In the genomic region with DNA sequence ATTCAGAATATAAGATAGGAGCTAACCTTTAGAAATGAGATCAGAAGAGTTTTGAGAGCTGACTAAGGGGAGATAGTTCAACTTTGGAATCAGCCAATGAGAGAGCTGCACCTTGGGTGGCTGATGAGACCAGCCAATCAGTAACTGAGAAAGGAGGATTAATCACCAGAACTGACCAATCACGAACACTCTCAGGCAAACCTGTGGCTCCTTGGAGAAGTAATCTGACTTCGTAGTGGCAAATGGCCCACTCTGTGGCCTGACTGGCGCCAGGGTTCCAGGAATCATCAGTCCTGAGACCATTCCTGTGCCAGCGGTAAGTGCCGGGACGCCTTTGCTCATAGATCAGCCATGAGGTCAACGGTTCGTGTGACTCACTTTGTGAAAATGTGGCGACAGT, we compare ENCODE assay signal across 31 mouse cellular contexts. TPM values are rescaled to one million over a fixed set of nuclear protein-coding genes. Genes with fewer than 3 reads are reported as not detected.
DNase-seq lines count a peak whose midpoint lies in the region; ATAC-seq and TF ChIP-seq lines count a peak whose summit lies in the region.
"Had no signal": no experiment of that assay in that cellular context is flagged by ENCODE, and none has a peak within 500 bp of the region (broad histone marks: within the 10 kb centered on the region; RNA-seq: fewer than 3 reads in every experiment).

No protein-coding gene starts in this region.

- TF ChIP-seq CTCF in hindbrain, postnatal 0 days (IDR thresholded peaks at IDR 0.05; ENCODE audit: low read depth): no peak

- no peaks in the 10 kb centered on the region for H3K9me3 ChIP-seq in hindbrain, postnatal 0 days (ENCODE audit: low read length)
- H3K9me3 ChIP-seq: forebrain, embryonic 13.5 days; limb, embryonic 12.5 days; lung, embryonic 15.5 days; midbrain, embryonic 15.5 days had no signal

- H3K36me3 ChIP-seq in hindbrain, postnatal 0 days (ENCODE audit: insufficient read depth, low read length): no peaks in the 10 kb centered on the region
- H3K36me3 ChIP-seq: heart, embryonic 12.5 days; limb, embryonic 12.5 days; lung, embryonic 15.5 days; midbrain, embryonic 10.5 days; midbrain, embryonic 15.5 days had no signal

- no peak overlapping the region for H3K27ac ChIP-seq in hindbrain, postnatal 0 days
- H3K27ac ChIP-seq: forebrain, embryonic 13.5 days; hindbrain, embryonic 14.5 days; limb, embryonic 12.5 days; lung, embryonic 15.5 days; midbrain, embryonic 10.5 days; midbrain, embryonic 15.5 days had no signal

- no peak overlapping the region for H3K9ac ChIP-seq in hindbrain, postnatal 0 days (replicated peaks; ENCODE audit: low read length)
- H3K9ac ChIP-seq: forebrain, embryonic 13.5 days; heart, embryonic 12.5 days; hindbrain, embryonic 14.5 days; limb, embryonic 12.5 days; lung, embryonic 15.5 days; midbrain, embryonic 15.5 days had no signal

- no peaks in the 10 kb centered on the region for H3K27me3 ChIP-seq in hindbrain, postnatal 0 days (ENCODE audit: insufficient read depth, low read length)
- H3K27me3 ChIP-seq: forebrain, embryonic 13.5 days; heart, embryonic 12.5 days; limb, embryonic 12.5 days; lung, embryonic 15.5 days; midbrain, embryonic 15.5 days had no signal

- no peak for ATAC-seq in hindbrain, postnatal 0 days
- ATAC-seq: CD4-positive, CD25-positive, alpha-beta regulatory T cell, adult 4 months; forebrain, embryonic 13.5 days; inflammation-experienced regulatory T-cells, adult 6 months; midbrain, embryonic 15.5 days had no signal

- DNase-seq in gastrocnemius, adult 18-20 months (ENCODE audit: low spot score): peak; percentile 63
- DNase-seq in gastrocnemius, postnatal 10 days: no peak
- DNase-seq in R1 (ENCODE audit: low read depth, low spot score): peak; percentile 65
- peak; percentile 41 for DNase-seq in gastrocnemius, postnatal 25 days
- no peak for DNase-seq in adrenal gland, adult (ENCODE audit: inconsistent age in 2 of 2, low spot score in 1 of 2)
- DNase-seq in c-Kit-positive CD71-positive TER-119-positive erythroid progenitor cells, embryonic 14.5 days (ENCODE audit: low spot score): no peak
- DNase-seq in hindbrain, postnatal 0 days (ENCODE audit: low spot score): no peak
- DNase-seq: adrenal gland, adult 8-10 months; cerebellum, adult 9-10 months; cerebellum, postnatal 36 days; heart, adult 18-20 months; heart, postnatal 4 days; kidney, adult 11 months; kidney, postnatal 14 days; thymus, postnatal 14 days had no signal

- 86% methylated on average over 9 of the region's 9 CpGs for WGBS in hindbrain, postnatal 0 days

- no peak overlapping the region for H3K4me2 ChIP-seq in hindbrain, postnatal 0 days (ENCODE audit: low read depth, low read length)
- H3K4me2 ChIP-seq: forebrain, embryonic 13.5 days; heart, embryonic 12.5 days; hindbrain, embryonic 14.5 days; limb, embryonic 12.5 days; lung, embryonic 15.5 days; midbrain, embryonic 15.5 days had no signal

- H3K4me1 ChIP-seq in hindbrain, postnatal 0 days (ENCODE audit: insufficient read depth, low read length): no peaks in the 10 kb centered on the region
- H3K4me1 ChIP-seq: forebrain, embryonic 13.5 days; heart, embryonic 12.5 days; lung, embryonic 15.5 days; midbrain, embryonic 10.5 days; midbrain, embryonic 15.5 days had no signal

- no peak overlapping the region for H3K4me3 ChIP-seq in hindbrain, postnatal 0 days (ENCODE audit: low read length)
- H3K4me3 ChIP-seq: forebrain, embryonic 13.5 days; heart, embryonic 12.5 days; limb, embryonic 12.5 days; lung, embryonic 15.5 days; midbrain, embryonic 10.5 days; midbrain, embryonic 15.5 days had no signal

RNA-seq across cellular contexts. Expression of a gene that starts 38.9 kb away (rescaled TPM):
- 10 to 100 TPM; 14.9 to 15.5 TPM for total RNA-seq in gastrocnemius, adult 18-20 months (2021)
- total RNA-seq in gastrocnemius, postnatal 10 days (2021): 10 to 100 TPM; 36.8 to 45.3 TPM
- 10 to 100 TPM; 17.7 to 17.8 TPM for total RNA-seq in gastrocnemius, postnatal 25 days (2021)
- 0.32 and 0.99 TPM in 2 replicates for total RNA-seq in hindbrain, postnatal 0 days (2014; rRNA removed)
- 0.20 and 0.37 TPM in 2 replicates for polyA plus RNA-seq in hindbrain, postnatal 0 days (2015; fragmentation: Nextera tagmentation; extraction: Ambion mirVana)
- total RNA-seq: adrenal gland, adult 8-10 months; heart, adult 18-20 months; heart, postnatal 4 days; layer of hippocampus, postnatal 10 days; left cerebral cortex, adult 18-20 months; liver, adult 2 months; megakaryocyte progenitor cell, adult 5-6 weeks; neutrophil, adult 5-6 weeks had no signal
- polyA plus RNA-seq: CD4-positive, CD25-positive, alpha-beta regulatory T cell, adult 4 months; forebrain, embryonic 13.5 days; heart, postnatal 0 days; inflammation-experienced regulatory T-cells, adult 6 months; liver, adult 2 months; midbrain, embryonic 10.5 days had no signal

RNA-seq across cellular contexts. Expression of a gene that starts 58.9 kb away (rescaled TPM):
- 10 to 100 TPM; 59.0 to 67.2 TPM for total RNA-seq in gastrocnemius, adult 18-20 months (2021)
- 10 to 100 TPM; 19.7 to 21.1 TPM for total RNA-seq in gastrocnemius, postnatal 10 days (2021)
- total RNA-seq in gastrocnemius, postnatal 25 days (2021): 10 to 100 TPM; 50.0 to 65.5 TPM
- 43.7 and 45.6 TPM in 2 replicates for total RNA-seq in hindbrain, postnatal 0 days (2014; rRNA removed)
- 25.0 and 25.6 TPM in 2 replicates for polyA plus RNA-seq in hindbrain, postnatal 0 days (2015; fragmentation: Nextera tagmentation; extraction: Ambion mirVana)
- polyA plus RNA-seq: heart, postnatal 0 days; kidney, embryonic 14.5 days; liver, adult 2 months had no signal

Comparison
In these comparisons a context has a peak if more than half of its experiments do, and no peak if none do; other contexts are left out.
1. DNase-seq: peak in gastrocnemius, adult 18-20 months (single experiment), R1 (single experiment) and gastrocnemius, postnatal 25 days (single experiment); none in gastrocnemius, postnatal 10 days (single experiment), adrenal gland, adult (0 of 2), c-Kit-positive CD71-positive TER-119-positive erythroid progenitor cells, embryonic 14.5 days (single experiment) and hindbrain, postnatal 0 days (single experiment).